Mouse (Mus musculus): Measurements from ENCODE around the gene Lzic. TPM values are rescaled to one million over a fixed set of nuclear protein-coding genes. Genes with fewer than 3 reads are reported as not detected.

Lzic gene
- polyA plus RNA-seq, 1 experiment, result 16.8 TPM

- no peak for TF ChIP-seq POLR2A (IDR thresholded peaks at IDR 0.05; ENCODE audit: low read depth, low read length)
- no peak for TF ChIP-seq CTCF (IDR thresholded peaks at IDR 0.05; ENCODE audit: extremely low read depth, insufficient read length, insufficient replicate concordance, low read depth, low read length)
Observed at GRCm38 (mm10) chr4:149477078-149477477, 8.0 kb upstream of the Lzic start, which contains the start of gene Tmem274. TSS of gene Tmem274 (plus strand) at chr4:149477378.

GRCm38 (mm10) chr4:149484566-149484965, 463 bp upstream of the Lzic start:
- WGBS, result 44% methylated on average over 3 of the region's 3 CpGs
- H3K4me3 ChIP-seq (ENCODE audit: low read depth, low read length), result peak overlapping the region; percentile 84
- H3K4me1 ChIP-seq (ENCODE audit: control insufficient read depth, insufficient read depth, insufficient read length, low read length), result peaks cover 6% of the 10 kb centered on the region; the same call in 1 of the 2 replicates
- H3K27ac ChIP-seq (ENCODE audit: insufficient read depth, low read depth, low read length), result peak overlapping the region; percentile 59
- peaks cover 21% of the 10 kb centered on the region for H3K36me3 ChIP-seq (ENCODE audit: control insufficient read depth, insufficient read depth, low read length)
- no peaks in the 10 kb centered on the region for H3K27me3 ChIP-seq (ENCODE audit: control insufficient read depth, insufficient read depth, low read length)
- TF ChIP-seq POLR2A (IDR thresholded peaks at IDR 0.05; ENCODE audit: low read depth, low read length), result no peak
- no peak for TF ChIP-seq CTCF (IDR thresholded peaks at IDR 0.05; ENCODE audit: extremely low read depth, insufficient read length, insufficient replicate concordance, low read depth, low read length)

More at GRCm38 (mm10) chr4:149477078-149477477, 8.0 kb upstream of the Lzic start, which contains the start of gene Tmem274:
- H3K27ac ChIP-seq (ENCODE audit: insufficient read depth, low read depth, low read length), result no peak within 1 kb of the TSS
- peaks cover 12% of the 10 kb centered on the region for H3K36me3 ChIP-seq (ENCODE audit: control insufficient read depth, insufficient read depth, low read length)
- 91% methylated on average over 11 of the region's 11 CpGs for WGBS
- no peaks in the 10 kb centered on the region for H3K27me3 ChIP-seq (ENCODE audit: control insufficient read depth, insufficient read depth, low read length)
- H3K4me1 ChIP-seq (ENCODE audit: control insufficient read depth, insufficient read depth, insufficient read length, low read length), result no peaks in the 10 kb centered on the region
- no peak within 1 kb of the TSS for H3K4me3 ChIP-seq (ENCODE audit: low read depth, low read length)

DNA sequence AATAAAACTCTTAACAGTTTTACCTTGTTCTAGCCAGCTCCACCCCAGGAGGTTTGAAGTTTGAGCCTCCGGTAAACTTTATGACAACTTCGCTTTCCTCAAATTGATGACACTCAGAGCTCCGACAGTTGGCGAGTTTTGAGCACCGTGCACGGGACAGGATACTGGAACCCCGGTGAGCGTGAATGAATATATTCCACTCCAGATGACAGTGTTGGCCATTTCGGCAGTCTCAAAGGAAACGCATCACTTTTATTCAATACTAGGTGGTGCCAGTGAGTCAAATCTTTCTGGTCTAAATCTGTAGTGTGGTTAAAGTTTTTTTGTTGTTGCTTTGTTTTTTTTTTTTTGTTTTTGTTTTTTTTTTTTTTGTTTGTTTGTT, 787 bp downstream of the Lzic start:
- Histone ChIP-seq H3K27me3 (ENCODE audit: control insufficient read depth, insufficient read depth, low read length) (no peaks in the 10 kb centered on the region), H3K4me3 (ENCODE audit: low read depth, low read length) (peak overlapping the region; percentile 84), H3K4me1 (ENCODE audit: control insufficient read depth, insufficient read depth, insufficient read length, low read length) (peaks cover 8% of the 10 kb centered on the region; the same call in 1 of the 2 replicates), H3K27ac (ENCODE audit: insufficient read depth, low read depth, low read length) (peak overlapping the region; percentile 72), H3K36me3 (ENCODE audit: control insufficient read depth, insufficient read depth, low read length) (peaks cover 22% of the 10 kb centered on the region)
- TF ChIP-seq POLR2A (IDR thresholded peaks at IDR 0.05; ENCODE audit: low read depth, low read length) (no peak), CTCF (IDR thresholded peaks at IDR 0.05; ENCODE audit: extremely low read depth, insufficient read length, insufficient replicate concordance, low read depth, low read length) (peak; percentile 9; the same call in 1 of the 2 replicates)
- under 1% methylated on average over 10 of the region's 10 CpGs for WGBS

DNA sequence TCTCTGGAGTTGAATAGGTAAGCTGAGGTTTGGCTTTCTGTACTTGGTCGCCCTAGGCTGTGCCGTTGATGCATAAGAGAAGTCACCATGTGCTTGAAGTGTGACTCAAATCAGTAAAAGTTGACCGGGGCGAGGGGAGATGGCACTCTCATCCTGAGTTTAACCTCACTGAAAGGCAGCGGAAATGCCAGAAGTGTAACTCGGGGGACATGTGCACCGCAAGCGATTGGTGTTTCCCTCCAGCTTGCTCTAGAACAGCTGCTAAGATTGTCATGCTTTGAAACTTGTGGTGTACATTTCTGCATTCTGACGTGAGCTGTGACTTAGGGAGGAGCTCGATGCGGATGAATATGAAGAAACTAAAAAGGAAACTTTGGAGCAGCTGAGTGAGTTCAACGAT, 2.7 kb downstream of the Lzic start:
- H3K4me1 ChIP-seq (ENCODE audit: control insufficient read depth, insufficient read depth, insufficient read length, low read length), result peaks cover 10% of the 10 kb centered on the region; the same call in 1 of the 2 replicates
- no peak overlapping the region; the same call in 1 of the 2 replicates for H3K4me3 ChIP-seq (ENCODE audit: low read depth, low read length)
- no peaks in the 10 kb centered on the region for H3K27me3 ChIP-seq (ENCODE audit: control insufficient read depth, insufficient read depth, low read length)
- peak overlapping the region; percentile 33; the same call in 1 of the 2 replicates for H3K27ac ChIP-seq (ENCODE audit: insufficient read depth, low read depth, low read length)
- WGBS, result 87% methylated on average over 12 of the region's 12 CpGs
- peaks cover 29% of the 10 kb centered on the region for H3K36me3 ChIP-seq (ENCODE audit: control insufficient read depth, insufficient read depth, low read length)
- TF ChIP-seq CTCF (IDR thresholded peaks at IDR 0.05; ENCODE audit: extremely low read depth, insufficient read length, insufficient replicate concordance, low read depth, low read length) (no peak), POLR2A (IDR thresholded peaks at IDR 0.05; ENCODE audit: low read depth, low read length) (no peak)

DNA sequence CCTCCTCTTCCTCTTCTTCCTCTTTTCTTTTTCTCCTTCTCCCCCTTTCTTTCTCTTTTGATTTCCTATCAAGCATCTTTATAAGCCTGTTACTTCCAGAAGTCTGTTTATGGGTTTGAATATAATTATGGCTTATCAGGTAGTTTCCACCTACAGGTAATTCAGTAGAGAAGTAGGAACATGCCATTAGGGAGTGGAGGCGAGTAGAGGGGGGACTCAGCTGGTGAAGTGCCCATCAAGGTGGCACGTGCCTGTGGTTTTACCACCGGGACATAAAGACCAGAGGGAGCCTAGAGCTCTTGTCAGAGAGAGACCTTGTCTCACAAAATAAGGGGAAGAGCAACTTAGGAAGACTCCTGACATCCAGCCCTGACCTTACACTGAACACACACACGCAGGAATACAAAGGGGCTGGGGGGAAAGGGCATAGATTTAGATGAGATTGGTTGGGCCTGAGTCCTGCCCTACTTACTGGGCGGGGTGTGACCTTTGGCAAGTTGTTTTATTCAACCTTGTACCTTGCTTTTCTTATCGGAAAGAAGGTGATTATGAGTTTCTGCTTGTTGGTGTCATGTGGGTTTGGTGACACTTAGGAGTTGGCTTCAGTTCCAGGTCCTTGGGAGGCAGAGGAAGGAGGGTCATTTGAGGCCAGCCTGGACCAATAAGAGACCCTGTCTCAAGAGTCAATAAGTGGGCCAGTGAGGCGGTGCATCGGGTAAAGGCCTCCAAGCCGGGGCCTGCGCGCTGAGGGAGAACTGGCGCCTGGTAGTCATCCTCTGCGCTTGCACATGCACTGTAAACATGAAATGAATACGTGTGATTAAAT, 4.6 kb downstream of the Lzic start:
- TF ChIP-seq POLR2A (IDR thresholded peaks at IDR 0.05; ENCODE audit: low read depth, low read length) (no peak), CTCF (IDR thresholded peaks at IDR 0.05; ENCODE audit: extremely low read depth, insufficient read length, insufficient replicate concordance, low read depth, low read length) (no peak)
- Histone ChIP-seq H3K27ac (ENCODE audit: insufficient read depth, low read depth, low read length) (peak overlapping the region; percentile 98), H3K4me1 (ENCODE audit: control insufficient read depth, insufficient read depth, insufficient read length, low read length) (peaks cover 4% of the 10 kb centered on the region; the same call in 1 of the 2 replicates), H3K27me3 (ENCODE audit: control insufficient read depth, insufficient read depth, low read length) (no peaks in the 10 kb centered on the region), H3K36me3 (ENCODE audit: control insufficient read depth, insufficient read depth, low read length) (peaks cover 43% of the 10 kb centered on the region), H3K4me3 (ENCODE audit: low read depth, low read length) (peak overlapping the region; percentile 7; the same call in 1 of the 2 replicates)
- WGBS, result 26% methylated on average over 14 of the region's 14 CpGs

- TF ChIP-seq CTCF (IDR thresholded peaks at IDR 0.05; ENCODE audit: extremely low read depth, insufficient read length, insufficient replicate concordance, low read depth, low read length) (no peak), POLR2A (IDR thresholded peaks at IDR 0.05; ENCODE audit: low read depth, low read length) (no peak)
- Histone ChIP-seq H3K4me3 (ENCODE audit: low read depth, low read length) (no peak overlapping the region), H3K4me1 (ENCODE audit: control insufficient read depth, insufficient read depth, insufficient read length, low read length) (peaks cover 4% of the 10 kb centered on the region; the same call in 1 of the 2 replicates), H3K27me3 (ENCODE audit: control insufficient read depth, insufficient read depth, low read length) (no peaks in the 10 kb centered on the region), H3K36me3 (ENCODE audit: control insufficient read depth, insufficient read depth, low read length) (peaks cover 56% of the 10 kb centered on the region), H3K27ac (ENCODE audit: insufficient read depth, low read depth, low read length) (no peak overlapping the region)
- 97% methylated on average over 3 of the region's 3 CpGs for WGBS
Observed at GRCm38 (mm10) chr4:149491151-149491550, 6.1 kb downstream of the Lzic start.

GRCm38 (mm10) chr4:149496612-149497011, 11.6 kb downstream of the Lzic start:
- H3K4me1 ChIP-seq (ENCODE audit: control insufficient read depth, insufficient read depth, insufficient read length, low read length), result no peaks in the 10 kb centered on the region
- H3K36me3 ChIP-seq (ENCODE audit: control insufficient read depth, insufficient read depth, low read length), result peaks cover 67% of the 10 kb centered on the region
- no peaks in the 10 kb centered on the region for H3K27me3 ChIP-seq (ENCODE audit: control insufficient read depth, insufficient read depth, low read length)
- no peak overlapping the region for H3K27ac ChIP-seq (ENCODE audit: insufficient read depth, low read depth, low read length)
- TF ChIP-seq POLR2A (IDR thresholded peaks at IDR 0.05; ENCODE audit: low read depth, low read length), result no peak
- TF ChIP-seq CTCF (IDR thresholded peaks at IDR 0.05; ENCODE audit: extremely low read depth, insufficient read length, insufficient replicate concordance, low read depth, low read length), result no peak
- WGBS, result 67% methylated on average over 2 of the region's 2 CpGs
- no peak overlapping the region for H3K4me3 ChIP-seq (ENCODE audit: low read depth, low read length)

Measured in small intestine, adult 2 months (tissue).